Mouse (Mus musculus): ENCODE data around the gene Klc3. TPM values are rescaled to one million over a fixed set of nuclear protein-coding genes. Genes with fewer than 3 reads are reported as not detected.

Gene Klc3
- polyA plus RNA-seq, 1 experiment from 2014 or later, result 7.5 TPM

GRCm38 (mm10) chr7:19436276-19436675 lies 32.4 kb upstream of the Klc3 start:
- no peak for TF ChIP-seq CTCF (IDR thresholded peaks at IDR 0.05; ENCODE audit: low read depth)
- no peak for DNase-seq
- no peak for ATAC-seq (ENCODE audit: insufficient read depth)
- Histone ChIP-seq H3K9me3 (ENCODE audit: low read depth, low read length) (no peaks in the 10 kb centered on the region), H3K9ac (no peak overlapping the region), H3K4me2 (no peak overlapping the region), H3K27me3 (ENCODE audit: insufficient read depth, low read length) (no peaks in the 10 kb centered on the region), H3K4me3 (ENCODE audit: low read depth, low read length) (no peak overlapping the region), H3K36me3 (ENCODE audit: insufficient read depth) (peaks cover 89% of the 10 kb centered on the region), H3K4me1 (ENCODE audit: insufficient read depth) (no peaks in the 10 kb centered on the region), H3K27ac (ENCODE audit: low read depth) (no peak overlapping the region)
- WGBS, result 95% methylated on average over 2 of the region's 2 CpGs

GRCm38 (mm10) chr7:19432475-19432874 lies 28.6 kb upstream of the Klc3 start:
- Histone ChIP-seq H3K36me3 (ENCODE audit: insufficient read depth) (peaks cover 94% of the 10 kb centered on the region), H3K4me2 (no peak overlapping the region), H3K4me3 (ENCODE audit: low read depth, low read length) (no peak overlapping the region), H3K4me1 (ENCODE audit: insufficient read depth) (no peaks in the 10 kb centered on the region), H3K9me3 (ENCODE audit: low read depth, low read length) (no peaks in the 10 kb centered on the region), H3K9ac (no peak overlapping the region), H3K27me3 (ENCODE audit: insufficient read depth, low read length) (no peaks in the 10 kb centered on the region), H3K27ac (ENCODE audit: low read depth) (no peak overlapping the region)
- ATAC-seq (ENCODE audit: insufficient read depth) (no peak), DNase-seq (no peak)
- TF ChIP-seq CTCF (IDR thresholded peaks at IDR 0.05; ENCODE audit: low read depth), result peak; percentile 38
- 97% methylated on average over 2 of the region's 2 CpGs for WGBS

GRCm38 (mm10) chr7:19430402-19430801 lies 26.5 kb upstream of the Klc3 start:
- Histone ChIP-seq H3K27ac (ENCODE audit: low read depth) (no peak overlapping the region), H3K4me1 (ENCODE audit: insufficient read depth) (no peaks in the 10 kb centered on the region), H3K9ac (no peak overlapping the region), H3K36me3 (ENCODE audit: insufficient read depth) (peaks cover 97% of the 10 kb centered on the region), H3K9me3 (ENCODE audit: low read depth, low read length) (no peaks in the 10 kb centered on the region), H3K27me3 (ENCODE audit: insufficient read depth, low read length) (no peaks in the 10 kb centered on the region), H3K4me3 (ENCODE audit: low read depth, low read length) (no peak overlapping the region), H3K4me2 (no peak overlapping the region)
- ATAC-seq (ENCODE audit: insufficient read depth) (no peak), DNase-seq (peak; percentile 23)
- no peak for TF ChIP-seq CTCF (IDR thresholded peaks at IDR 0.05; ENCODE audit: low read depth)
- WGBS, result 69% methylated on average over 6 of the region's 6 CpGs

GRCm38 (mm10) chr7:19429726-19430125 lies 25.8 kb upstream of the Klc3 start:
- TF ChIP-seq CTCF (IDR thresholded peaks at IDR 0.05; ENCODE audit: low read depth), result no peak
- 73% methylated on average over 8 of the region's 8 CpGs for WGBS
- ATAC-seq (ENCODE audit: insufficient read depth), result no peak
- no peak for DNase-seq
- Histone ChIP-seq H3K36me3 (ENCODE audit: insufficient read depth) (peaks cover 97% of the 10 kb centered on the region), H3K9ac (no peak overlapping the region), H3K4me1 (ENCODE audit: insufficient read depth) (no peaks in the 10 kb centered on the region), H3K27ac (ENCODE audit: low read depth) (no peak overlapping the region), H3K27me3 (ENCODE audit: insufficient read depth, low read length) (no peaks in the 10 kb centered on the region), H3K9me3 (ENCODE audit: low read depth, low read length) (no peaks in the 10 kb centered on the region), H3K4me3 (ENCODE audit: low read depth, low read length) (no peak overlapping the region), H3K4me2 (no peak overlapping the region)

GRCm38 (mm10) chr7:19427999-19428650 lies 24.2 kb upstream of the Klc3 start:
- WGBS, result 71% methylated on average over 15 of the region's 15 CpGs
- Histone ChIP-seq H3K9ac (no peak overlapping the region), H3K4me2 (no peak overlapping the region), H3K4me1 (ENCODE audit: insufficient read depth) (no peaks in the 10 kb centered on the region), H3K36me3 (ENCODE audit: insufficient read depth) (peaks cover 81% of the 10 kb centered on the region), H3K27me3 (ENCODE audit: insufficient read depth, low read length) (no peaks in the 10 kb centered on the region), H3K9me3 (ENCODE audit: low read depth, low read length) (no peaks in the 10 kb centered on the region), H3K4me3 (ENCODE audit: low read depth, low read length) (no peak overlapping the region), H3K27ac (ENCODE audit: low read depth) (no peak overlapping the region)
- DNase-seq, result no peak
- TF ChIP-seq CTCF (IDR thresholded peaks at IDR 0.05; ENCODE audit: low read depth), result no peak
- ATAC-seq (ENCODE audit: insufficient read depth), result no peak

GRCm38 (mm10) chr7:19426888-19427287 lies 23.0 kb upstream of the Klc3 start:
- no peak for TF ChIP-seq CTCF (IDR thresholded peaks at IDR 0.05; ENCODE audit: low read depth)
- no peaks in the 10 kb centered on the region for H3K9me3 ChIP-seq (ENCODE audit: low read depth, low read length)
- no peak overlapping the region for H3K9ac ChIP-seq
- H3K27ac ChIP-seq (ENCODE audit: low read depth), result no peak overlapping the region
- ATAC-seq (ENCODE audit: insufficient read depth), result no peak
- no peaks in the 10 kb centered on the region for H3K4me1 ChIP-seq (ENCODE audit: insufficient read depth)
- no peak for DNase-seq
- no peak overlapping the region for H3K4me2 ChIP-seq
- 88% methylated on average over 6 of the region's 6 CpGs for WGBS
- H3K4me3 ChIP-seq (ENCODE audit: low read depth, low read length), result no peak overlapping the region
- no peaks in the 10 kb centered on the region for H3K27me3 ChIP-seq (ENCODE audit: insufficient read depth, low read length)
- H3K36me3 ChIP-seq (ENCODE audit: insufficient read depth), result peaks cover 69% of the 10 kb centered on the region

GRCm38 (mm10) chr7:19426349-19426748 lies 22.4 kb upstream of the Klc3 start:
- H3K27ac ChIP-seq (ENCODE audit: low read depth), result no peak overlapping the region
- no peak for TF ChIP-seq CTCF (IDR thresholded peaks at IDR 0.05; ENCODE audit: low read depth)
- WGBS, result 84% methylated on average over 6 of the region's 6 CpGs

More at GRCm38 (mm10) chr7:19426349-19426748, 22.4 kb upstream of the Klc3 start:
- DNase-seq (no peak), ATAC-seq (ENCODE audit: insufficient read depth) (no peak)
- no peak overlapping the region for H3K4me2 ChIP-seq
- peaks cover 64% of the 10 kb centered on the region for H3K36me3 ChIP-seq (ENCODE audit: insufficient read depth)
- H3K4me3 ChIP-seq (ENCODE audit: low read depth, low read length), result no peak overlapping the region
- H3K4me1 ChIP-seq (ENCODE audit: insufficient read depth), result no peaks in the 10 kb centered on the region
- H3K27me3 ChIP-seq (ENCODE audit: insufficient read depth, low read length), result 0 out of 2 replicates have a peak, but pooled peaks cover 3% of the 10 kb centered on the region
- H3K9me3 ChIP-seq (ENCODE audit: low read depth, low read length), result no peaks in the 10 kb centered on the region
- H3K9ac ChIP-seq, result no peak overlapping the region
